Mouse (Mus musculus) intestine, embryonic 16.5 days (tissue): ENCODE measurements around the gene Kank1. TPM values are rescaled to one million over a fixed set of nuclear protein-coding genes. Genes with fewer than 3 reads are reported as not detected.

Source experiments
- ATAC-seq: fragments of 200-750 bp; cut with Nextera tagmentation; 2 replicates; pipeline ENCODE4 v1.8.0; 2017; ENCODE audit warnings: moderate TSS enrichment, moderate library complexity
- H3K27ac ChIP-seq: fragments of 300-500 bp; sonication (generic); 2 replicates; pipeline ENCODE4 v1.5.1; 2014; ENCODE audit warnings: mild to moderate bottlenecking, low read length
- H3K27me3 ChIP-seq: fragments of 300-500 bp; sonication (generic); replicated peaks from 2 replicates; pipeline ENCODE4 v1.6.1; 2014; ENCODE audit warnings: low read length, control low read depth, mixed read lengths; ENCODE audit not compliant: control insufficient read depth, insufficient read depth
- H3K36me3 ChIP-seq: fragments of 300-500 bp; sonication (generic); 2 replicates; pipeline ENCODE4 v1.6.1; 2014; ENCODE audit warnings: low read length, control low read depth; ENCODE audit not compliant: control insufficient read depth, insufficient read depth
- H3K4me1 ChIP-seq: fragments of 300-500 bp; sonication (generic); 2 replicates; pipeline ENCODE4 v1.6.1; 2014; ENCODE audit warnings: low read length, control low read depth, mixed read lengths; ENCODE audit not compliant: control insufficient read depth, insufficient read depth
- H3K4me2 ChIP-seq: fragments of 300-500 bp; sonication (generic); 2 replicates; pipeline ENCODE4 v1.6.1; 2014; ENCODE audit warnings: low read depth, low read length, control low read depth
- H3K4me3 ChIP-seq: fragments of 300-500 bp; sonication (generic); 2 replicates; pipeline ENCODE4 v1.5.1; 2014; ENCODE audit warnings: mild to moderate bottlenecking, low read length
- H3K9ac ChIP-seq: fragments of 300-500 bp; sonication (generic); 2 replicates; pipeline ENCODE4 v1.6.1; 2014; ENCODE audit warnings: low read depth, low read length
- H3K9me3 ChIP-seq: fragments of 300-500 bp; sonication (generic); 2 replicates; pipeline ENCODE4 v1.6.1; 2016; ENCODE audit warnings: low read length, control low read depth; ENCODE audit not compliant: control insufficient read depth
- WGBS: fragments of 180-500 bp; shearing (Covaris S2); extraction: QIAGEN DNeasy Blood & Tissue Kit; methylation state at CpG from one replicate; pipeline ENCODE4 v1.1.7; 2014; 5-methylcytosine and 5-hydroxymethylcytosine counted together
- polyA plus RNA-seq: library from polyadenylated mRNA; unstranded; fragments of >200 nt; fragmentation: Nextera tagmentation; extraction: Ambion mirVana; gene quantifications from 2 replicates; pipeline ENCODE4 v1.2.1, GENCODE M21; 2015

The Kank1 gene
- polyA plus RNA-seq, 1 experiment from 2014 or later = 16.1 TPM

DNA sequence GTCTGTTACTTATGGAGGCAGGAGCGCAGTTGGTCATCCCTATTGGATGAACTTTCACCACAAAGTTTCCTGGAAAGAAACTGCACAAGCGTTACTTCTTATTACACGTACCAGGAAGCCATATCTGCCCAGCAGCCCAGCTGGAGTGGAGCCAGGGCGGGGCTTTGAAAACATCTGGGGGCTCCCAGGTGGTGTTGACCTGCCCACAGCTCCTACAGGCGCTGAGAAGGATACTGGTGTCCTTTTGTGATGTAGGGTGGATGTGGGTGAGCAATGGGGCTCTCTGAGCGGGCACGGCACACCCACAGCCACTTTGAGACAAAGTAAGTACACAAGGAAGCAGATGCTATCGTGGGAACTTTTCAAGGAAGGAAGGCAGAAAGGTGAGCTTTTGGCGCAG is 133.7 kb downstream of the Kank1 start:
- H3K4me1 ChIP-seq = peaks cover 11% of the 10 kb centered on the region; the same call in 1 of the 2 replicates
- no peaks in the 10 kb centered on the region for H3K27me3 ChIP-seq
- H3K27ac ChIP-seq = no peak overlapping the region
- H3K4me2 ChIP-seq = no peak overlapping the region
- no peak overlapping the region for H3K9ac ChIP-seq
- no peaks in the 10 kb centered on the region for H3K36me3 ChIP-seq
- WGBS = 84% methylated on average over 9 of the region's 9 CpGs
- ATAC-seq = no peak
- H3K4me3 ChIP-seq = no peak overlapping the region
- no peaks in the 10 kb centered on the region for H3K9me3 ChIP-seq

DNA sequence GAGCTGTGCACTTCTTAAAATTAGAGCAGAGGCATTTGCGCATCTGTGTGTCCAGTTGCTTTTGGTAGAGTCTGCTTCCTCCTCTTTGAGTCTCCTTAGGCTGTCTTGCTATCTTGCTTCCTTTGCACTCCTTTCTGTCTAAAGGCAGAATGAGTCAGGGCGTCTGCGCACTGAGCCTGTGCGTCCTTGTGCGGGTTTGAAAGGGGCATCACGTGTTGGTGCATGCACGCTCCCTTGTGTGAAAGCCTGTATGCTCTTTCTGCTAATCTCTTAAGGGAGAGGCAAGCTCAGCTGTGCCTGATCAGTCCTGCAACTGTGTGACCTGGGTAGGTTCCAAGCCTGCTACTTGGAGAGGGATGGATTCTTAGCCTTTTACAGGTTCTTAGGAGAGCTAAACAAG is 136.0 kb downstream of the Kank1 start:
- WGBS = 85% methylated on average over 7 of the region's 7 CpGs
- no peak for ATAC-seq
- Histone ChIP-seq H3K27me3 (no peaks in the 10 kb centered on the region), H3K9me3 (no peaks in the 10 kb centered on the region), H3K4me3 (no peak overlapping the region), H3K4me1 (peaks cover 11% of the 10 kb centered on the region; the same call in 1 of the 2 replicates), H3K9ac (no peak overlapping the region), H3K4me2 (no peak overlapping the region), H3K36me3 (no peaks in the 10 kb centered on the region), H3K27ac (no peak overlapping the region)

DNA sequence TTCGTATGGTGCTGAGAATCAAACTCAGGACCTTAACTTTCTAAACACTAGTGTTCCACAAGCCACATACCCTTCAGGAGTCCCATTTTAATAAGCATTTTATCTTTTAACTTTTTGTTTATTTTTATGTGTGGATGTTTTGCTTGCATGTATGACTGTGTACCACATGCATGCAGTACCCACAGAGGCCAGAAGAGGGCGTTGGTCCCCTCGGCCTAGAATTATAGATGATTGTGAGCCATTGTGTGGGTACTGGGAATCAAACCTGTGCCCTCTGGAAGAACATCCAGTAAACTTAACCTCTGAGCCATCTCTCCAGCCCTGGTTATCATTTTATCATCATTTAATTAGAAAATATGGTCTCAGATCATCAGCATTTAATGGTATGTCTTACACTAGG is 136.8 kb downstream of the Kank1 start:
- no peaks in the 10 kb centered on the region for H3K36me3 ChIP-seq
- no peaks in the 10 kb centered on the region for H3K9me3 ChIP-seq
- ATAC-seq = no peak
- H3K4me1 ChIP-seq = peaks cover 9% of the 10 kb centered on the region; the same call in 1 of the 2 replicates
- no peak overlapping the region for H3K9ac ChIP-seq
- no peak overlapping the region for H3K27ac ChIP-seq
- no peaks in the 10 kb centered on the region for H3K27me3 ChIP-seq
- H3K4me3 ChIP-seq = no peak overlapping the region
- WGBS = 54% methylated on average over 3 of the region's 3 CpGs
- no peak overlapping the region for H3K4me2 ChIP-seq

DNA sequence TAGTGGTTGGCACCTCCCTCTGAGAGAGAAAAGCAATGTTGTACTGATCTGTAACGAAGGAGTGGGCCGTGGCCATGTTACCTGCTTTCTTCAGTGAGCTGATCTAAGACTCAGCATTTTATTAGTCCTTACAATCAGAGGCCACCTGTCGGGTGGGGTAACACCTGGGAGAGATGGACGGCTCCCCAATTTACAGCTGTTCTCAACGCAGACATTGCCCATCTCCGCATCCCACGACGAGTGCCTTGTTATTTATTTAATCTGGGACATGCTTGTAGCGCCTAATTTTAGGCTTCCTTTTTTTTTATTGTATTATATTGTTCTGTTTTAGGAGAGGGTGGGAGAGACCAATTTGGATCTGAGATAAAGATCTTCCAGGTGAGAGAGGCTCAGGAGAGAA is 137.4 kb downstream of the Kank1 start:
- no peak overlapping the region for H3K27ac ChIP-seq
- no peaks in the 10 kb centered on the region for H3K36me3 ChIP-seq
- H3K27me3 ChIP-seq = no peaks in the 10 kb centered on the region
- H3K4me1 ChIP-seq = peaks cover 9% of the 10 kb centered on the region; the same call in 1 of the 2 replicates
- H3K9ac ChIP-seq = no peak overlapping the region
- no peaks in the 10 kb centered on the region for H3K9me3 ChIP-seq
- ATAC-seq = no peak
- WGBS = 62% methylated on average over 9 of the region's 9 CpGs
- H3K4me3 ChIP-seq = no peak overlapping the region
- no peak overlapping the region for H3K4me2 ChIP-seq

DNA sequence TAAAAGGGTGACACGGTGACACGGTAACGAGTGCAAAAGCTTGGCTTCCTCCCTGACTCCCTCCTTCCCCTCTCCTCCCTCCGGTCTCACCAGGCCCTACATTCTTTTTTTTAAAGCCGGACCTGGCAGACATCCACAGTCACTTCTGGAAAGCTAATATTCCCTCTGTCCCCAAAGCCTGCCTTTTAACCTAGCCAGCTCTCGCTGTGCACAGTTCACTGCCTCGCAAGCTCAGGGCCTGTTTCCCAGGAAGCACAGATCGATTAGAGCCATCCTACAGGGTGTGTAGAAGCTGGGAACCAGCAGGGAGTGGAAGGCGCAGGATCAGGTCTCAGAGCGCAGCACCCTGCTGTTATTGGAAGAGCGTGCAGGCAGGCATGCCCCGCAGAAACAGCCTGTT is 138.2 kb downstream of the Kank1 start:
- peak; percentile 67 for ATAC-seq
- Histone ChIP-seq H3K27me3 (no peaks in the 10 kb centered on the region), H3K27ac (no peak overlapping the region), H3K9ac (no peak overlapping the region; the same call in 1 of the 2 replicates), H3K4me1 (peaks cover 9% of the 10 kb centered on the region; the same call in 1 of the 2 replicates), H3K36me3 (no peaks in the 10 kb centered on the region), H3K9me3 (no peaks in the 10 kb centered on the region), H3K4me3 (no peak overlapping the region), H3K4me2 (no peak overlapping the region)
- 21% methylated on average over 12 of the region's 12 CpGs for WGBS

DNA sequence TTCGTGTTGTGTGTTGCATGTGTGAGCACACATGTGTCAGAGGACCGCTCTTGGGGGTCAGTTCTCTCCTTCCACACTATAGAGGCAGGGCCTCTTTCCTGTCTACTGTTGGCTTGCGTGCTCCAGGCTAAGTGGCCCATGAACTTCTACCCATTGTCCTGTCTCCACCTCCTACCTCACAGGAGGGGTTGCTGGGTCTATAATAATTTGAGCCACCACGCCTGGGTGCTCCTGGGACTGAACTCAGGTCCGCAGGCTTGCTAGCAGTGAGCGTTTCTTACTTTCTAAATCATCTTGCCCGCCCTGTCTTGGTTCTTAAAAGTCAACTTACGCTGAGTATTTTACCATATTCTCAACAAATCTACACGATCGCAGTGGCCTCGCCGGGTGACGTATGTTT is 140.1 kb downstream of the Kank1 start:
- Histone ChIP-seq H3K4me3 (no peak overlapping the region), H3K4me1 (peaks cover 18% of the 10 kb centered on the region), H3K4me2 (no peak overlapping the region), H3K36me3 (no peaks in the 10 kb centered on the region), H3K9me3 (no peaks in the 10 kb centered on the region), H3K27me3 (no peaks in the 10 kb centered on the region), H3K9ac (no peak overlapping the region), H3K27ac (no peak overlapping the region)
- WGBS = 85% methylated on average over 13 of the region's 13 CpGs
- ATAC-seq = no peak

DNA sequence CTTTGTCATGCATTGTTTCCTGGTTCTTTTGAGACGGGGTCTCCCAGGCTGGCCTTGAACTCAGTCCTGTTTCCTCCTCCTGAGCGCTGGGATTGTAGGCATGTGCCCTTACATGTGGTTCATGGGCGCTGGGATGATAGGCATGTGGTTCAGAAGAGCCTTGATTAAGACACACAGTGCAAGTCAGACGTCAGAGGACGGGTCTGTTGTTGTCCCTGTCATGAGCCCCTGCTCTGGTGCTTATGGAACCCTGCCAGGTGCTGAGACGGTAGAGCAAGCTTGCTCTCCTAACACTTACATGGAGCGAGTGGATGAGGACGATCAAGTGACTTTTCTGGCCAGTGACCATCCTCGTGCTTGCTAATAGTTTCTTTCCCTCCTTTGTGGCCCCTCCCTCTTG is 143.9 kb downstream of the Kank1 start:
- H3K4me1 ChIP-seq = peaks cover 24% of the 10 kb centered on the region
- H3K27me3 ChIP-seq = no peaks in the 10 kb centered on the region
- H3K27ac ChIP-seq = no peak overlapping the region
- H3K9ac ChIP-seq = no peak overlapping the region
- no peak overlapping the region for H3K4me2 ChIP-seq
- no peaks in the 10 kb centered on the region for H3K9me3 ChIP-seq
- no peak for ATAC-seq
- no peaks in the 10 kb centered on the region for H3K36me3 ChIP-seq
- WGBS = 82% methylated on average over 9 of the region's 9 CpGs
- H3K4me3 ChIP-seq = no peak overlapping the region

DNA sequence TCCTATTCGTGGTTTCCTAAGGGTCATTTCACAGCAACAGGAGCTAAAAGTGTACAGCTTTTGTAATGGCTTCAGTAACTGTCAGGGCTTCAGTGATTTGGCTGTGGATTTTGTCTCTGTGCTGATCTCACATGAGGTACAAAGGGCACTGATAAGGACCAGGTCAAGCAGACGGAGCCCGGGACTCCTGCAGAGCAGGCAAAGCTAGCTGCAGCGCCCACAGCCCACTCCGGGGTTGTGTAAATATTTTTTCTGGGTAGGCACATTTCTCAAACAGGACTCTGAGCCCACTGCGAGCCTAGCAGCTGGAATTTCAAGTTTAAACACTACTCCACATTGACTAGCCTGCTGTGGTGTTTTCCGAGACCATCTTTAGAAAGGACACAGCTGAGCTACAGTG is 145.2 kb downstream of the Kank1 start:
- Histone ChIP-seq H3K4me1 (peaks cover 29% of the 10 kb centered on the region), H3K9ac (peak overlapping the region; percentile 29; the same call in 1 of the 2 replicates), H3K27ac (peak overlapping the region; percentile 79), H3K4me3 (peak overlapping the region; percentile 20), H3K36me3 (no peaks in the 10 kb centered on the region), H3K9me3 (no peaks in the 10 kb centered on the region), H3K4me2 (peak overlapping the region; percentile 43), H3K27me3 (no peaks in the 10 kb centered on the region)
- ATAC-seq = peak; percentile 93
- 11% methylated on average over 7 of the region's 7 CpGs for WGBS

DNA sequence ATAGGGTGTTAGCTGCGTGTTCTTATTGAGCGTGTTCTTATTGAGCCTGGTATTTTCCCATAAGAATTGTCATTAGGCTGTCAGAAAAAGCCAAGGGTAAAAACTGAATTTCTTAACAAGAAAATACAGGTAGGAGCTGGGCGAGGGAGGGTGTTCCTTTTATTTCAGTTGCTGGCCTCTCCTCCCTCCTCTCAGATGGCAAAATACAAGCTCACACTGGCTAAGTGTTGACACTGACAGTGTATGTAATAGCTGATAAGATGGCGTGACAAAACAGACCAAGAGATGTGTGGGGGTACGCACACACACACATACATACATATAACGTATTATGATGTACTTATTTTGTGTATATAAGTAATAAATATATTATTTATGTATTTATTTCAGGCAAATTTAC is 145.7 kb downstream of the Kank1 start:
- 54% methylated on average over 6 of the region's 6 CpGs for WGBS
- Histone ChIP-seq H3K9me3 (no peaks in the 10 kb centered on the region), H3K9ac (0 out of 2 replicates have a peak overlapping the region, but pooled peaks have one; percentile 29), H3K27ac (peak overlapping the region; percentile 79), H3K36me3 (no peaks in the 10 kb centered on the region), H3K4me1 (peaks cover 29% of the 10 kb centered on the region), H3K4me2 (peak overlapping the region; percentile 43), H3K27me3 (no peaks in the 10 kb centered on the region), H3K4me3 (peak overlapping the region; percentile 20)
- peak; percentile 25; the same call in 1 of the 2 replicates for ATAC-seq
